Mouse (Mus musculus) adrenal gland, adult 10 weeks (tissue): ENCODE results near the gene Sdr16c6. TPM values are rescaled to one million over a fixed set of nuclear protein-coding genes. Genes with fewer than 3 reads are reported as not detected.

Experiments
- polyA plus RNA-seq: library from polyadenylated mRNA; stranded (reverse); fragments of 350-450 nt; fragmentation: Illumina TruSeq; extraction: RNeasy Lipid Tissue Mini Kit (QIAGEN cat#74804); gene quantifications from one replicate; pipeline ENCODE4 v1.2.3, GENCODE M21; 2014; ENCODE audit warnings: low read depth, low replicate concordance

Gene Sdr16c6
- polyA plus RNA-seq, result not detected

GRCm38 (mm10) chr4:4077372-4077771, at the start of gene Sdr16c6:
Sdr16c6 (minus strand) TSS chr4:4077522.

Other genes with a start within 250 kb of the Sdr16c6 start
- gene Gm11808, start 103.9 kb downstream of the Sdr16c6 start, polyA plus RNA-seq, result 3.7 TPM